In the genomic region with DNA sequence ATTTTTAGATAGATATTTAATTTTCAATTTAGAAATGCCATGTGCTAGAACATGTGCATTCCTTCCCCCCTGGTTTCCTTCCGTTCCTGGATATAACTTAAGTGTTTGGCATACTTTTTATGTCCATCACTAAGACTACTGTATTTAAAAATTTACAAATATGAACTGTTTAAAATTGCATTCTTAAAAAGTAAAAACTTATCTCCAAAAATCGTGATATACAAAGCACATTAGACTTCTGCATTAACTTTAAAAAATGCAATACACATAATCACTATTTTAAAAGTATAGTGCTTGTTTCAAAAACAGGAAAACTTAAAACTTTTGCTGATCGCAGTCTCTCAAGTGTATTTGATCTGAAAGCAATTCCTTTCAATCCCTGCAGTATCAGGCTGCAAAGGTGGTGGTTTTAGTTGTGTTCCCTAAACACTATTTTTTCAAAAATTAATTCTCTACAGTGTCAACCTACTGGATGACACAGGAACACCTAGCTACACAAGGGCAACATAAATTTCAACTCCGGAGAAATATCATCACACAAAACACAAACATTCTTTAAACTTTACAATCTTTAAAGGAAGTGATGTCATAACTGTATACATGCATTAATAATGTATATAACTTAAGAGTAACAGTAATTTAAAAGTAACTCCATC, we compare ENCODE assay signal across 8 mouse cellular contexts. TPM values are rescaled to one million over a fixed set of nuclear protein-coding genes. Genes with fewer than 3 reads are reported as not detected.
DNase-seq lines count a peak whose midpoint lies in the region; ATAC-seq and TF ChIP-seq lines count a peak whose summit lies in the region.

No protein-coding gene starts in this region.

- peak; percentile 45 for TF ChIP-seq CTCF in layer of hippocampus, adult 2 months (conservative IDR thresholded peaks at IDR 0.05)

- peak overlapping the region; percentile 97 for H3K27ac ChIP-seq in layer of hippocampus, adult 2 months
- H3K27ac ChIP-seq in embryonic facial prominence, embryonic 10.5 days (replicated peaks), result peak overlapping the region; percentile 93
- peak overlapping the region; percentile 98 for H3K27ac ChIP-seq in intestine, embryonic 14.5 days (ENCODE audit: low read depth)

- peak overlapping the region; percentile 87 for H3K4me2 ChIP-seq in intestine, embryonic 14.5 days (ENCODE audit: low read length)

- no peaks in the 10 kb centered on the region for H3K27me3 ChIP-seq in embryonic facial prominence, embryonic 10.5 days (replicated peaks; ENCODE audit: low read depth, poor library complexity, severe bottlenecking)
- H3K27me3 ChIP-seq in intestine, embryonic 14.5 days (replicated peaks; ENCODE audit: control insufficient read depth, insufficient read depth, low read length), result no peaks in the 10 kb centered on the region

- peaks cover 33% of the 10 kb centered on the region for H3K36me3 ChIP-seq in embryonic facial prominence, embryonic 10.5 days (replicated peaks)
- H3K36me3 ChIP-seq in intestine, embryonic 14.5 days (ENCODE audit: control insufficient read depth, insufficient read depth, low read length), result peaks cover 24% of the 10 kb centered on the region

- peak overlapping the region; percentile 88 for H3K9ac ChIP-seq in intestine, embryonic 14.5 days (ENCODE audit: low read length)

- WGBS in embryonic facial prominence, embryonic 10.5 days, result 20% methylated on average over 4 of the region's 4 CpGs
- 7% methylated on average over 4 of the region's 4 CpGs for WGBS in intestine, embryonic 14.5 days

- no peak for ATAC-seq in intestine, embryonic 14.5 days (replicated peaks; ENCODE audit: low FRiP score, low TSS enrichment, low read depth)

- peak overlapping the region; percentile 63 for H3K4me3 ChIP-seq in layer of hippocampus, adult 2 months
- H3K4me3 ChIP-seq in embryonic facial prominence, embryonic 10.5 days, result peak overlapping the region; percentile 76
- H3K4me3 ChIP-seq in intestine, embryonic 14.5 days (ENCODE audit: low read depth, low read length), result peak overlapping the region; percentile 56

- H3K9me3 ChIP-seq in embryonic facial prominence, embryonic 10.5 days, result no peaks in the 10 kb centered on the region
- H3K9me3 ChIP-seq in intestine, embryonic 14.5 days (ENCODE audit: control insufficient read depth, low read length), result no peaks in the 10 kb centered on the region

- H3K4me1 ChIP-seq in embryonic facial prominence, embryonic 10.5 days, result peaks cover 33% of the 10 kb centered on the region
- peaks cover 24% of the 10 kb centered on the region for H3K4me1 ChIP-seq in intestine, embryonic 14.5 days (replicated peaks; ENCODE audit: control insufficient read depth, insufficient read depth, low read length)

- no peak for DNase-seq in layer of hippocampus, adult 2 months (ENCODE audit: low spot score in 2 of 2)
- DNase-seq in layer of hippocampus, adult 9-11 months, result no peak
- DNase-seq in embryonic facial prominence, embryonic 10.5 days (ENCODE audit: low spot score), result no peak
- no peak for DNase-seq in intestine, embryonic 14.5 days (ENCODE audit: low spot score)
- peak; percentile 9 for DNase-seq in neural tube, embryonic 10.5 days (ENCODE audit: extremely low spot score, low spot score)
- DNase-seq in embryo, embryonic 10.5 days (ENCODE audit: low spot score), result no peak
- no peak for DNase-seq in layer of hippocampus, adult 8-10 months (ENCODE audit: low spot score in 2 of 2)
- no peak for DNase-seq in layer of hippocampus, postnatal 10 days (ENCODE audit: low spot score in 2 of 2)

RNA-seq across cellular contexts. Expression of a gene that starts 3.1 kb away (rescaled TPM):
- total RNA-seq in layer of hippocampus, adult 2 months (2021), result 10 to 100 TPM; 57.1 to 58.3 TPM
- polyA plus RNA-seq in embryonic facial prominence, embryonic 10.5 days (2016; fragmentation: Nextera tagmentation; extraction: Ambion mirVana), result 49.2 and 54.8 TPM in 2 replicates
- 50.5 and 68.2 TPM in 2 replicates for polyA plus RNA-seq in intestine, embryonic 14.5 days (2014; fragmentation: Nextera tagmentation; extraction: Ambion mirVana)
- 10 to 100 TPM; 42.5 to 70.6 (median 55.4) TPM for total RNA-seq in layer of hippocampus, adult 8-10 months (2022)
- total RNA-seq in layer of hippocampus, postnatal 10 days (2021), result 10 to 100 TPM; 47.7 to 50.3 TPM
